Mouse (Mus musculus): Measurements from ENCODE around the gene Gpr37l1. TPM values are rescaled to one million over a fixed set of nuclear protein-coding genes. Genes with fewer than 3 reads are reported as not detected.

Gpr37l1 gene
- total RNA-seq, 2 experiments from 2014 or later: 168 to 183 TPM

GRCm38 (mm10) chr1:135160411-135161050 is 7.0 kb downstream of the Gpr37l1 start:
- H3K27ac ChIP-seq: peak overlapping the region; percentile 24
- H3K4me3 ChIP-seq: no peak overlapping the region
- intact Hi-C loops (cut with DNase I): no loop called here
- TF ChIP-seq CTCF (IDR thresholded peaks at IDR 0.05): no peak
- DNase-seq (ENCODE audit: extremely low spot score in 1 of 2, low spot score in 2 of 2): no peak

DNA sequence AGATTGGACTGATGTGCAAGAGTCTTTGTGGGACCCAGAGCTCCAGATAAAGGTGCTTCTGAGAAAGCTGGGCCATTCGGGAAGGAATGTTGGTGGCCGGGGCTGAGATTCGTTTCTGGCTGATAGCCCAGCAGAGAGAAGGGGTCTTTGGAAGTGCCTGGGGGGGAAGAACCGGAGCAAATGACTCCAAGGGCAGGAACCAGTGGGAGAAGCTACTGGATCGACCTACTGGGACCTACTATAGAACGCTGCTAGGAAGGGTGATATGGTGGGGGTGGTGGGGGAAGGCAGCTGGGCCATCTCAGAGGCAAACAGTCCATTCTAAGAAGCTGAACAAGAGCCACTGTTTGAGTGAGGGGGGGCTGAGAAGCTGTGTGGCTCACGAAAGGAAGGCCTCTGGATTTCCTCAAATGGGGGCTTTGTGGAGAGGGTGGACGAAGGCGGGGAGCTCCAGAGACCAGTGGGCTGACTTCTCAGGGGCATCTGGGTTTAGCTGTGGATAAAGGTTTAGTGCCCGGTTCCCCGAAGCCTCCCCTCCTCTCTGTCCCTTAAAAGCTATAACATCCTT is 7.8 kb downstream of the Gpr37l1 start:
- Histone ChIP-seq H3K4me3 (no peak overlapping the region), H3K27ac (peak overlapping the region; percentile 24)
- intact Hi-C loops (cut with DNase I): no loop called here
- TF ChIP-seq CTCF (IDR thresholded peaks at IDR 0.05): no peak
- no peak for DNase-seq (ENCODE audit: extremely low spot score in 1 of 2, low spot score in 2 of 2)

GRCm38 (mm10) chr1:135159074-135159473 is 8.4 kb downstream of the Gpr37l1 start:
- intact Hi-C loops (cut with DNase I): no loop called here

GRCm38 (mm10) chr1:135158633-135159032 is 8.8 kb downstream of the Gpr37l1 start:
- TF ChIP-seq CTCF (IDR thresholded peaks at IDR 0.05): no peak
- intact Hi-C loops (cut with DNase I): no loop called here
- Histone ChIP-seq H3K27ac (peak overlapping the region; percentile 59), H3K4me3 (no peak overlapping the region)
- DNase-seq (ENCODE audit: extremely low spot score in 1 of 2, low spot score in 2 of 2): peak in 1 of 2 experiments; percentile 53

More at GRCm38 (mm10) chr1:135159074-135159473, 8.4 kb downstream of the Gpr37l1 start:
- no peak for TF ChIP-seq CTCF (IDR thresholded peaks at IDR 0.05)
- H3K27ac ChIP-seq: no peak overlapping the region
- H3K4me3 ChIP-seq: no peak overlapping the region
- peak in 1 of 2 experiments; percentile 66 for DNase-seq (ENCODE audit: extremely low spot score in 1 of 2, low spot score in 2 of 2)

- intact Hi-C loops (cut with DNase I): no loop called here
Observed at GRCm38 (mm10) chr1:135156300-135156699, 11.2 kb downstream of the Gpr37l1 start.

GRCm38 (mm10) chr1:135154411-135154959 is 13.0 kb downstream of the Gpr37l1 start:
- peak; percentile 93 for TF ChIP-seq CTCF (IDR thresholded peaks at IDR 0.05)
- Histone ChIP-seq H3K27ac (peak overlapping the region; percentile 91), H3K4me3 (peak overlapping the region; percentile 32)
- DNase-seq (ENCODE audit: extremely low spot score in 1 of 2, low spot score in 2 of 2): peak; percentile 79 to 82
- intact Hi-C loops (cut with DNase I): loop anchor here (1.0 kb wide), 1 partner anchor 13 kb away; the partner anchor contains the start of gene Gpr37l1

More at GRCm38 (mm10) chr1:135156300-135156699, 11.2 kb downstream of the Gpr37l1 start:
- Histone ChIP-seq H3K4me3 (no peak overlapping the region), H3K27ac (peak overlapping the region; percentile 1; the same call in 1 of the 2 replicates)
- TF ChIP-seq CTCF (IDR thresholded peaks at IDR 0.05): no peak
- no peak for DNase-seq (ENCODE audit: extremely low spot score in 1 of 2, low spot score in 2 of 2)

- no peak for TF ChIP-seq CTCF (IDR thresholded peaks at IDR 0.05)
- no peak for DNase-seq (ENCODE audit: extremely low spot score in 1 of 2, low spot score in 2 of 2)
- Histone ChIP-seq H3K27ac (peak overlapping the region; percentile 91), H3K4me3 (no peak overlapping the region)
- intact Hi-C loops (cut with DNase I): loop anchor here (1.0 kb wide), 1 partner anchor 13 kb away; the partner anchor contains the start of gene Gpr37l1
Observed at GRCm38 (mm10) chr1:135154011-135154410, 13.5 kb downstream of the Gpr37l1 start.

DNA sequence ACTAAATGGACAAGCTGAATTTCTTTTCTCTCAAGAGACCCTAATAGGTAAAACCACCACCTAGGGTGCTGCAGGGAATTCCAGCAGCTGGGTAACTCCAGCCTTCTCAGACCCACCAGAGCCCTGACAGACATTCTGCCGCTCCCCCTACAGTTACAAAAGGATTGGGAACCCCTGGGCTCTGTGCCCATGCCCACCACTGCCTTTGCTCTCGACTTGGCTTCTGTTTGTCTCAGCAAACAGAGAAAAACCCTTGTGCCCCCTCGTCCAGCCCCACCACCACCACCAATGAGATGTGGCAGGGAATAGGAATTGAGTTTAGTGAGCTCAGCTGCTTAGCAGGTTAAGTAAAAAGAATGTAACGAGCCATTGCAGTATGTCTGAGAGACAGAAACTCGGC is 18.5 kb downstream of the Gpr37l1 start:
- intact Hi-C loops (cut with DNase I): no loop called here
- TF ChIP-seq CTCF (IDR thresholded peaks at IDR 0.05): no peak
- H3K4me3 ChIP-seq: peak overlapping the region; percentile 75
- H3K27ac ChIP-seq: no peak overlapping the region
- DNase-seq (ENCODE audit: extremely low spot score in 1 of 2, low spot score in 2 of 2): no peak

GRCm38 (mm10) chr1:135148476-135148875 is 19.0 kb downstream of the Gpr37l1 start:
- peak overlapping the region; percentile 98; the same call in 1 of the 2 replicates for H3K27ac ChIP-seq
- intact Hi-C loops (cut with DNase I): no loop called here
- DNase-seq (ENCODE audit: extremely low spot score in 1 of 2, low spot score in 2 of 2): no peak

GRCm38 (mm10) chr1:135147702-135148058 is 19.8 kb downstream of the Gpr37l1 start:
- no peak for TF ChIP-seq CTCF (IDR thresholded peaks at IDR 0.05)
- Histone ChIP-seq H3K4me3 (peak overlapping the region; percentile 75), H3K27ac (peak overlapping the region; percentile 98)
- intact Hi-C loops (cut with DNase I): loop anchor here (2.0 kb wide), 1 partner anchor 221 kb away; no protein-coding TSS in a partner anchor
- no peak for DNase-seq (ENCODE audit: extremely low spot score in 1 of 2, low spot score in 2 of 2)

More at GRCm38 (mm10) chr1:135148476-135148875, 19.0 kb downstream of the Gpr37l1 start:
- H3K4me3 ChIP-seq: peak overlapping the region; percentile 75
- no peak for TF ChIP-seq CTCF (IDR thresholded peaks at IDR 0.05)

DNA sequence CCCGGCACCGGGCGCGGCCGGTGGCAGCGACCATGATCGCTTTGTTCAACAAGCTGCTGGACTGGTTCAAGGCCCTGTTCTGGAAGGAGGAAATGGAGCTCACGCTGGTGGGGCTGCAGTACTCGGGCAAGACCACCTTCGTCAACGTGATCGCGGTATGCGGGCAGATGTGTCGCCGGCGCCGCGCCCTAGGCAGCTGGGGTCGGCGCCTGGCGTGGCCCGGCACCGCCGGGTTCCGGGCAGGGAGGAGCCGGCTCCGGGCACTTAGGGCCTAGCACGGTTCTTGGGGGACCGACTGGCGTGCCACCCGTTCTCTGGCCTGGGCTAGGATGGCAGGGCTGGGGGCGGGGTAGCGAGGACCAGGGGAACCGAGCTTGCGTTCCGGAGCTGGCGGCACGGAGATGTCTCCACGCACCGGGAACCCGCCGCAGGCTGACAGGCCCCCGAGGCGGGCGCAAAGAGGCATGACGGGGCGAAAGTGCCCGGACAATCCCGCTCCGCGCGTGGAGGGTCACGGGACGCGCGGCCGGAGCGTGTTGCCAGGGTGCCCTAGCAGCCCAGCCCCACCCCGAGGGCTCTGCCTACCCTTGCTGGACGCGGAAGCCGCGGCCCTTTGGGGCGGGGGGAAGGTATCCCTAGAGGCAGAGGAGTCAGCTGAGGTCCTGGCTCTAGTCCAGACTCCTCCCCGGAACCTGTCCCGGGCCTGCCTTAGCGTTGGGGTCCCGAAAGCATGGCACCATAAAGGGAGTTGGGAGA is 20.4 kb downstream of the Gpr37l1 start:
- intact Hi-C loops (cut with DNase I): loop anchor here (2.0 kb wide), 1 partner anchor 222 kb away; no protein-coding TSS in a partner anchor
- DNase-seq (ENCODE audit: extremely low spot score in 1 of 2, low spot score in 2 of 2): peak; percentile 67 to 74
- Histone ChIP-seq H3K4me3 (peak overlapping the region; percentile 75), H3K27ac (peak overlapping the region; percentile 98)
- no peak for TF ChIP-seq CTCF (IDR thresholded peaks at IDR 0.05)
